Mouse (Mus musculus): ENCODE results near the gene Ticrr. TPM values are rescaled to one million over a fixed set of nuclear protein-coding genes. Genes with fewer than 3 reads are reported as not detected.
A peak's percentile ranks its signal among the peaks of the same experiment; 100 is the strongest.

Gene Ticrr
- total RNA-seq (2022) = under 1 TPM in 2 of 4 experiments, not detected in 2; 0.09 to 0.20 TPM

GRCm38 (mm10) chr7:79659578-79660290 is at the start of gene Ticrr:
Gene Ticrr (plus strand): TSS chr7:79660196.
- peak; percentile 92 to 96 for DNase-seq (ENCODE audit: low spot score in 2 of 2)

DNA sequence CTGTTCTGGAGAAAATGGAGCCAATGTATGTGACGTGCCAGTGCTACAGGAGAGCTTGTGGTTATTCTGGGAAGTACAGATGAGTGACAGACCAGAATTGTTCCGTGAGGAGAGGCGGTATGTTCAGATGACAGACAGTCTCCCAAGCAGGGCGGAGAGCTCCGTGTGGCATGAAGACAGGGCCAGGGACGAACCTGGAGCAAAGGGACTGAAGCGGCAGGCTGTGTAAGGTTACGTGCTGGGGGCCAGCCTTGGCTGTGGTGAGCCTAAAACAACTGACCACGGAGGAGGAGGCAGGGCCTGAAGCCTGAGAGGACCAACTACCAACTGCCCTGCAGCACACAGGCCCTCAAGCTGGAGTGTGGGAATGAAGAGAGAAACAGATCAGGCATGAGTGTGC is 48.1 kb upstream of the Ticrr start:
- no peak for DNase-seq (ENCODE audit: low spot score in 2 of 2)

DNA sequence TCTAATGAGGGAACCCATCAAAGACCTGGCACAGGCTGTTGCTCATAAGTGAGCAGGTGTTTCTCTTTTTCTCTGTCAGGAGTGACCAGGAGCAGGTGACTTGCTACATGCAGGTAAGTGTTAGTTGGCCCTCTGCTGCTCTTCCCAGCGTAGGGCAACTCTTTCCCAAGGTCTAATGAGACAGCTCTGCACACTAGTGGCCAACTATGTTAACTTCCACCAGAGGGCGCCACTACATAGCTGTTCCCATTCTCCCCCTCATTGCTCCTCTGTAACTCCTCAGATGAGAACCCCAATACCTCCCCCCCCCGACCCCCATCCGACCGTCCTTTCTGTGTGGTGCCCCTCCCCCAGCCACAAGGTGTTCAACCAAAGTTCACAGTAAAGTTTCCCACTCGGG is 47.2 kb upstream of the Ticrr start:
- DNase-seq (ENCODE audit: low spot score in 2 of 2) = peak in 1 of 2 experiments; percentile 68

DNA sequence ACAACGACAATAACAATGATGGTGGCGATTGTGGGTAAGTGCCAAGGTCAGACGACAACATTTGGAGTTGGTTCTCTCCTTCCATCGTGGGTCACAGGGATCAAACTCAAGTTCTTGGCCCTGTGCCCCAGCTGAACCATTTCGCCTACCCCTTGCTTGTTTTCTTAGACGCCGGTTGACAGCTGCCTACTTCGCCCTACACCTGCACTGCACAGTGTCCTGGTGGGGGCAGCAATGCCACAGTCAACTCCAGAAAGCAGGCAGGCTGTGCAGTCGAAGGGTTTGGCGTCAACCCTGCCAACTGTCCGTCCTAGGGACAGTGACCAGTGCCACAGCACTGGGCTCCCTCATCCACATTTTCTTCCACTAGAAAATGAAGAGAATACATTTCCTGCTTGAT is 46.7 kb upstream of the Ticrr start:
- DNase-seq (ENCODE audit: low spot score in 2 of 2) = no peak

GRCm38 (mm10) chr7:79615008-79615407 is 45.0 kb upstream of the Ticrr start:
- DNase-seq (ENCODE audit: low spot score in 2 of 2) = no peak

GRCm38 (mm10) chr7:79615941-79616340 is 44.1 kb upstream of the Ticrr start:
- DNase-seq (ENCODE audit: low spot score in 2 of 2) = no peak

DNA sequence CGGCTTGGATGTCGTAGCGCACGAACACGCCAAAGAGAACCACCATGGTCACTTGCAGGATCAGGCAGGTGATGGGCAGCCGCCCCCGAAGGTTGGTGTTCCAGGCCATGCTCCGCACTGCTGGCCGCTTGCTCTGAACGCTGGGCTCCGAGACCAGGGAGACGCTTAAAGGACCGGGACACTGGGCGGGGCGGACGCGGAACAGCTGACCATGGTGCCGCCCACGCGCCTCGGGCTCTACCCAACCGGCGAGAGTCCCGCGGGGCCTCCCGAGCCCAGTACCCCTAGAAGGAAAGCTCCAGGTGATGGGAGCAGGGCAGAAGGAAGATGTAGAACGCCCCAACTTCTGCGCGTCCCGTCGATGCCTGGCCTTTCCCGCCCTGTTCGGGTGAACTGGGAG is 42.6 kb upstream of the Ticrr start, which contains the start of gene Rhcg:
Rhcg (minus strand) TSS at position 240 of the 400 bp plus-strand sequence.
- no peak for DNase-seq (ENCODE audit: low spot score in 2 of 2)

DNA sequence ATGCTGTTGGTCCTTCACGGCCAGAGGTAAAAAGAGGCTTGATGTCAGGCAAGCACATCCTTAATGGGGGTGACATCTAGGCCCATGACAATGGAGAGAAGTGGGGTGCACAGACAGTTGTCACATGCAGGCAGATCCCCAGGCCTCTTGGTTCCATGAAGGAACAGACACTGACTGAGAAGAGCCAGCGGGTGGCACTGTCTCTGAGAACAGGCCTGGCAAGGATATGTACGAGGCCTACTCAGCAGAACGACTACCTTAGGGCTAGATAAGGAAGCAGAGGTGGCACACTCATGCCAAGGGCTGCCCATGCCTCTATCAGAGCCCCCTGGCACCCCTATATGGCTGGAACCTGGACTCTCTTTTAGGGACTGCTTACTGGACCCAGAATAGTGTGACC is 40.5 kb upstream of the Ticrr start:
- DNase-seq (ENCODE audit: low spot score in 2 of 2) = no peak

GRCm38 (mm10) chr7:79623086-79623485 is 36.9 kb upstream of the Ticrr start:
- DNase-seq (ENCODE audit: low spot score in 2 of 2) = no peak

- DNase-seq (ENCODE audit: low spot score in 2 of 2) = peak in 1 of 2 experiments; percentile 26
Observed at GRCm38 (mm10) chr7:79626170-79626569, 33.8 kb upstream of the Ticrr start.

DNA sequence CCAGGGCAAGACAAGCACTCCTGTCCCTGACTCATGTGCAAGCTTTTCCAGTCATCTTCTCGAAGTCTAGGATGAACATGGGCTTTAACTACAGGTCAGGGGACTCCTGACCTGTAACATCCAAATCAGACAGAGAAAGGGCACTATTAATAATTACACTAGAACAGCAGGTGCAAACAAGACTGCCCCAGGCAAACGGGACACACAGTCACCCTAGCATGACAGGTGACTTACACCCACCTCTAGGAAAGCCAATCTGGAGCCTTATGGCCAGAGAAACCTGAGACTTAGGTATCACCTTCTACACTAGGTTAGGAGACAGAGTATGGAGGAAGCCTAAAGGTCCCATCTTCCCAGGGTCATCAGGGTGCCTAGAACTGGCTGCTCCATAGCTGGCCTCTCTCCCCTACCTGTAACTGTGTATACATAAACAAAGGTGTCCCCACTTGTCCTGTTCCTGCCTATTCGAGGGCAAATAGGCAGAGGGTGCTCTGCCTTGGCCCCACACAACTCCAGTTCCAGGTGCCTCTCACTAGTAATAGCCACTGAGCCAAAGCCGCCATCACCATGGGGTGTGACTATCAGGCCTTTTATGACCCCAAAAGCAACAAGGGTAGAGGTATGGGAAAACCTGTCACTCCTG is 31.6 kb upstream of the Ticrr start:
- no peak for DNase-seq (ENCODE audit: low spot score in 2 of 2)

DNA sequence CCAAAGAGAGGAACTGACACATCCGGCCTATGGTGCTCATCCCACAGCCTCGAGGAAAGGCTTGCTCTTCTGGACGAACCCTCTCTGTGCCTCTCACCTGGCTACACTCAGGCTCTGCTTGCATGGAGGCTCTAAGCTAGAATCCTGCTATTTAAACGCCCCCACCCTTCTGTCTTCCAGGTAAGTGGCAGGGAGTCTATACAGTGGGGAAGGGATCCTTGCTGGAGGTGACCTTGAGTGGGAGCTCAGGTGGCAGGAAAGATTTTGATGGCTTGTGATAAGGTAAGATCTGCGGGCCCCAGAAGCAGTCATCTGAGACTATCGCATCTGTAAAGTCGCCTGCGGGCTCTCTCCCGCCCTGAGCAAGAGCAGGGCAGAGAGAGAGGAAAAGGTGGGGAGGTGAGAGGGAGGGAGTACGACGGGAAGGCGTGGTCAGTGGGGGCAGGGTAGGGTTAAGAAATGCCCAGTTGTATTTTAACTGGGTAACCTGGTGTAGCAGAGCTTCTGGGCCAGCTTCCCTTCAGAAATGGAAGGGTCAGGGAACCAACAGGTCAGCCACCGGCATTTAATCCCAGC is 28.1 kb upstream of the Ticrr start:
- DNase-seq (ENCODE audit: low spot score in 2 of 2) = no peak

DNA sequence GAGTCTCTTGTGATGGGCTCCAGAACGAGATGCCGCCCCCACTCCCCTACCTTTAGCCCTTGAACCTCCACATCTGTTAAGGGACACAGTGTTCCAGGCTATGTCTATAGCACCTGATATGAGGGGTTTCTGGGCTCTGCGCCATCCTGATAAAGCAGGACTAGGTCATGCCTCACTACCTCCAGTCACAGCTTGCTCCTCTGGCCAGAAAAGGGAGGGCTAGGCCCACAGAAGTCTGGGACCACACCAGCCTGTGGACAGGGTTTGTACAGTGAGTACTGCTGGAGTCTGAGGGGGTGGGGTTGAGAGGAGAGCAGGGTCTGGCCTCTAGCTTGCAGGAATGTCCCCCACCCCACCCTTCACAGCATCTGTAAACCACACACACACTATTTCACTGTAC is 12.8 kb upstream of the Ticrr start:
- no peak for DNase-seq (ENCODE audit: low spot score in 2 of 2)

DNA sequence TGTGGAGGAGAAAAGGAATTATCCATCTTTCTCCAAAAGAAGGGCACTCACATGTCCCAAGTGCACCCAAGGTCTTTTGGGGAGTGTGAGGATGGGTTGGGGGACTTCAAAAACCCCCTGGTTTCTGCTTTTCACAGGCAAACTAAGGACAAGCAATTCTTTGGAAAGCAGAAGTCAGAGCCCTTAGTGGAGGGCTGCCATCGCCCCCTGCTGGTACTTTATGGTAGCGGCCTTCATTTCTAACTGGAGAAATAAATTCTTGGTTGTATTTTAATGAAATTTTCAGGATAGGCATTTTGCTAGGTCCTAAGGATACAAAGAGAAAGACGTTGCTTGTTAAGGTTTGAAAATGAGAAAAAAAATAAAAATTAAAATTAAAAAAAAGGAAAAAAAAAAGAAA is 11.0 kb upstream of the Ticrr start:
- peak in 1 of 2 experiments; percentile 70 for DNase-seq (ENCODE audit: low spot score in 2 of 2)

- no peak for DNase-seq (ENCODE audit: low spot score in 2 of 2)
Observed at GRCm38 (mm10) chr7:79654185-79654584, 5.8 kb upstream of the Ticrr start.

DNA sequence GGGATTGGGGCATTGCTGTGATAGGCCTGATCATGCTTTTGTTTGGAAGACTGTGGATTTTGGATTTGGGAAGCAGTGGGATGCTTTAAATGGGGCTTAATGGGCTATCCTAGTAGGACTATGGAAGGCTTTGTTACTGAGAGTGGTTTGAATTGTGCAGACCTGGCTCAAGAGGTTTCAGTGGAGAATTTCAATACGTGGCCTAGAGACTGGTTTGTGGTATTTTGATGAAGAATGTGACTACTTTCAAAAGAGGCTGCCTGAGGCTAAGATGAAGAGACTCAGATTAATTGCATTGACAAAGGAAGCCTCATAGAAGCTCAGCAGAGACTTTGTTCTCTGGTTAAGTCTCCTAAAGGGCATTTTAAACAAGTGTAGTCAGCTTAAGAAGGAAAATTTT is 5.4 kb upstream of the Ticrr start:
- DNase-seq (ENCODE audit: low spot score in 2 of 2) = no peak

GRCm38 (mm10) chr7:79660291-79661150 is 525 bp downstream of the Ticrr start:
- DNase-seq (ENCODE audit: low spot score in 2 of 2) = no peak

GRCm38 (mm10) chr7:79661253-79661890 is 1.4 kb downstream of the Ticrr start:
- no peak for DNase-seq (ENCODE audit: low spot score in 2 of 2)

DNA sequence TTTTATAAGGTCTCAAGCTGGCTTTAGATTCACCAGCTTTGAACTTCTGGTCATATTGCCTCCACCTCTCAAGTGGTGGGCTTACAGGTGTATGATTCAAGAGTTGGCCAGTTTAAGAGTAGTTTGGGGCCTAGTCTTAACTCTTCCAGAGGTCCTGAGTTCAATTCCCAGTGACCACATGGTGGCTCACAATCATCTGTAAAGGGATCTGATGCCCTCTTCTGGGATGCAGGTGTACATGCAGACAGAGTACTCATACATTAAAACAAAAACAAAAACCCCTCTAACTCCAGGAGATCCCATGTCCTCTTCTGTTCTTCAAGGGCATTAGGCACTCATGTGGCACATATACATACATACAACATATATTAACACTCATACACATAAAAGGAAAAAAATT is 6.7 kb downstream of the Ticrr start:
- no peak for DNase-seq (ENCODE audit: low spot score in 2 of 2)

GRCm38 (mm10) chr7:79670900-79671604 is 11.1 kb downstream of the Ticrr start:
- no peak for DNase-seq (ENCODE audit: low spot score in 2 of 2)

DNA sequence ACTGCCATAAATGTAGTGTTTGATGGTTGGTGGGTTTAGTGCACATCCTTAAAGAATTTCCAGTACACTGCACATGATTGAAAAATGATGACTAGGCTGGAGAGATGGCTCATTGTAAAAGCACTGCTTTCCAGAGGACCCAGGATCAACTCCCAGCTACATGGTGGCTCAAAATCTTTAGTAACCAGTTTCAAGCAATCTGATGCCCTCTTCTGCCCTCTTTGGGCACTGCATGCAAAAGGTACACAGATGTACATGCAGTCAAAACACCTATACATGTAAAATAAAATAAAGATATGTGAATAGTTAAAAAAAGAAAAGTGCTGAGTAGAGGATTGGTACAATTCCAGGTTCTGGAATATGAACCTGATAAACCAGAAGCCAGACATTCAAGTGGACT is 19.2 kb downstream of the Ticrr start:
- DNase-seq (ENCODE audit: low spot score in 2 of 2) = no peak

All from layer of hippocampus, adult 8-10 months (tissue).